Mouse (Mus musculus) midbrain, embryonic 16.5 days (tissue): ENCODE results near the gene Cdkn2c. TPM values are rescaled to one million over a fixed set of nuclear protein-coding genes. Genes with fewer than 3 reads are reported as not detected.
A peak's percentile ranks its signal among the peaks of the same experiment; 100 is the strongest.

Experiments
- ATAC-seq: fragments of 200-750 bp; cut with Nextera tagmentation; 2 replicates; pipeline ENCODE4 v1.8.0; 2017; ENCODE audit warnings: moderate TSS enrichment
- H3K27ac ChIP-seq: fragments of 300-500 bp; sonication (generic); 2 replicates; pipeline ENCODE4 v1.5.1; 2014; ENCODE audit warnings: mild to moderate bottlenecking, low read length, mixed read lengths
- H3K27me3 ChIP-seq: fragments of 300-500 bp; sonication (generic); 2 replicates; pipeline ENCODE4 v1.6.1; 2014; ENCODE audit warnings: low read depth, low read length, mixed read lengths; ENCODE audit not compliant: control insufficient read depth, insufficient read depth
- H3K36me3 ChIP-seq: fragments of 300-500 bp; sonication (generic); 2 replicates; pipeline ENCODE4 v1.6.1; 2014; ENCODE audit warnings: mild to moderate bottlenecking, low read length, moderate library complexity, mixed read lengths; ENCODE audit not compliant: control insufficient read depth, insufficient read depth
- H3K4me1 ChIP-seq: fragments of 300-500 bp; sonication (generic); 2 replicates; pipeline ENCODE4 v1.6.1; 2014; ENCODE audit warnings: mild to moderate bottlenecking, low read length, mixed read lengths; ENCODE audit not compliant: control insufficient read depth, insufficient read depth
- H3K4me2 ChIP-seq: fragments of 300-500 bp; sonication (generic); 2 replicates; pipeline ENCODE4 v1.6.1; 2014; ENCODE audit warnings: mild to moderate bottlenecking, low read length, mixed read lengths
- H3K4me3 ChIP-seq: fragments of 300-500 bp; sonication (generic); 2 replicates; pipeline ENCODE4 v1.5.1; 2014; ENCODE audit warnings: low read depth, mild to moderate bottlenecking, low read length, moderate library complexity, mixed read lengths
- H3K9ac ChIP-seq: fragments of 300-500 bp; sonication (generic); 2 replicates; pipeline ENCODE4 v1.6.1; 2014; ENCODE audit warnings: low read depth, low read length, mixed read lengths
- H3K9me3 ChIP-seq: fragments of 300-500 bp; sonication (generic); replicated peaks from 2 replicates; pipeline ENCODE4 v1.6.1; 2014; ENCODE audit warnings: mild to moderate bottlenecking, low read length, mixed read lengths; ENCODE audit not compliant: control insufficient read depth, poor library complexity, severe bottlenecking
- WGBS: fragments of 180-500 bp; shearing (Covaris S2); extraction: QIAGEN DNeasy Blood & Tissue Kit; methylation state at CpG from one replicate; pipeline ENCODE4 v1.1.7; 2014; 5-methylcytosine and 5-hydroxymethylcytosine counted together
- polyA plus RNA-seq: library from polyadenylated mRNA; unstranded; fragments of >200 nt; fragmentation: Nextera tagmentation; extraction: Ambion mirVana; gene quantifications from 2 replicates; pipeline ENCODE4 v1.2.1, GENCODE M21; 2015

The Cdkn2c gene
- polyA plus RNA-seq, 1 experiment from 2014 or later, result 2.0 TPM

GRCm38 (mm10) chr4:109660568-109660967 lies 6.4 kb downstream of the Cdkn2c start:
- Histone ChIP-seq H3K4me2 (no peak overlapping the region), H3K27ac (no peak overlapping the region), H3K4me1 (peaks cover 9% of the 10 kb centered on the region), H3K4me3 (no peak overlapping the region), H3K36me3 (no peaks in the 10 kb centered on the region), H3K9ac (no peak overlapping the region), H3K9me3 (no peaks in the 10 kb centered on the region), H3K27me3 (peaks cover 28% of the 10 kb centered on the region)
- ATAC-seq, result no peak
- 35% methylated on average over 3 of the region's 3 CpGs for WGBS

- Histone ChIP-seq H3K27me3 (peaks cover 35% of the 10 kb centered on the region), H3K4me2 (no peak overlapping the region), H3K9me3 (no peaks in the 10 kb centered on the region), H3K27ac (no peak overlapping the region), H3K9ac (no peak overlapping the region), H3K4me1 (peaks cover 5% of the 10 kb centered on the region), H3K4me3 (no peak overlapping the region), H3K36me3 (no peaks in the 10 kb centered on the region)
- WGBS, result 32% methylated on average over 2 of the region's 2 CpGs
- no peak for ATAC-seq
These were observed 7.4 kb downstream of the Cdkn2c start for GRCm38 (mm10) chr4:109659571-109659970.

- Histone ChIP-seq H3K4me3 (no peak overlapping the region), H3K4me2 (no peak overlapping the region), H3K9ac (no peak overlapping the region), H3K27ac (no peak overlapping the region), H3K9me3 (no peaks in the 10 kb centered on the region), H3K27me3 (peaks cover 30% of the 10 kb centered on the region), H3K4me1 (peaks cover 5% of the 10 kb centered on the region), H3K36me3 (no peaks in the 10 kb centered on the region)
- 9% methylated on average over 8 of the region's 8 CpGs for WGBS
- ATAC-seq, result no peak
These were observed 8.2 kb downstream of the Cdkn2c start for GRCm38 (mm10) chr4:109658826-109659225.

GRCm38 (mm10) chr4:109657851-109658500 lies 9.0 kb downstream of the Cdkn2c start:
- Histone ChIP-seq H3K9me3 (no peaks in the 10 kb centered on the region), H3K4me1 (peaks cover 5% of the 10 kb centered on the region), H3K27ac (no peak overlapping the region), H3K27me3 (peaks cover 31% of the 10 kb centered on the region), H3K9ac (no peak overlapping the region), H3K4me3 (peak overlapping the region; percentile 28; the same call in 1 of the 2 replicates), H3K36me3 (no peaks in the 10 kb centered on the region), H3K4me2 (peak overlapping the region; percentile 54)
- 3% methylated on average over 20 of the region's 20 CpGs for WGBS
- ATAC-seq, result no peak

- ATAC-seq, result peak; percentile 70; the same call in 1 of the 2 replicates
- WGBS, result under 1% methylated on average over 49 of the region's 53 CpGs
- no peak overlapping the region for H3K27ac ChIP-seq
- H3K27me3 ChIP-seq, result peaks cover 28% of the 10 kb centered on the region
- peak overlapping the region; percentile 54 for H3K4me2 ChIP-seq
- H3K4me3 ChIP-seq, result peak overlapping the region; percentile 28
- H3K9me3 ChIP-seq, result no peaks in the 10 kb centered on the region
- H3K36me3 ChIP-seq, result no peaks in the 10 kb centered on the region
- H3K9ac ChIP-seq, result no peak overlapping the region
- peaks cover 5% of the 10 kb centered on the region for H3K4me1 ChIP-seq
These were observed 9.8 kb downstream of the Cdkn2c start for GRCm38 (mm10) chr4:109657021-109657850.

DNA sequence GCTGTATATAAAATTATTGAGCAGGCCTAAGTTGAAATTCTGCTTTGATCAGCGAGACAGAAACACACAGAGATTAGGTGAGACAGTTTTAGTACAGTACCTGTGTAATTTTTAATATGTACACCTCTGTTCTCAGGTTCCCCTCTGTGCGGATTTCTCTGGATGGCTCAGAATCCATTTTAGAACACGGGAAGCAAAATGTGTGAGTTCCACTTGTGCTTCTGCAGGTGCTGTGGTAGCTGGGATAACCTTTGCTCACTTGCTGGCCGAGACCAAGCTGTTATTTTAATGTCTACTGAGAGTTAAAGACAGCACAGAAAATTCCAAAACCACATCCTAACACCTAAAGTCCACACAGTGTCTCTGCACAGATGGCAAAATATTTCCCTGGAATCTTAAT lies 10.7 kb downstream of the Cdkn2c start:
- peaks cover 23% of the 10 kb centered on the region for H3K27me3 ChIP-seq
- no peak overlapping the region for H3K4me2 ChIP-seq
- H3K4me3 ChIP-seq, result no peak overlapping the region
- no peak for ATAC-seq
- H3K9me3 ChIP-seq, result no peaks in the 10 kb centered on the region
- H3K9ac ChIP-seq, result no peak overlapping the region
- H3K4me1 ChIP-seq, result peaks cover 5% of the 10 kb centered on the region
- H3K36me3 ChIP-seq, result no peaks in the 10 kb centered on the region
- WGBS, result 13% methylated on average over 4 of the region's 4 CpGs
- H3K27ac ChIP-seq, result no peak overlapping the region

GRCm38 (mm10) chr4:109655738-109656137 lies 11.3 kb downstream of the Cdkn2c start:
- H3K27me3 ChIP-seq, result peaks cover 19% of the 10 kb centered on the region
- no peak for ATAC-seq
- no peaks in the 10 kb centered on the region for H3K36me3 ChIP-seq
- no peaks in the 10 kb centered on the region for H3K9me3 ChIP-seq
- WGBS, result 47% methylated on average over 2 of the region's 2 CpGs
- peaks cover 5% of the 10 kb centered on the region for H3K4me1 ChIP-seq
- H3K4me2 ChIP-seq, result no peak overlapping the region
- no peak overlapping the region for H3K27ac ChIP-seq
- no peak overlapping the region for H3K4me3 ChIP-seq
- H3K9ac ChIP-seq, result no peak overlapping the region

- Histone ChIP-seq H3K9ac (no peak overlapping the region), H3K27ac (no peak overlapping the region), H3K36me3 (no peaks in the 10 kb centered on the region), H3K9me3 (no peaks in the 10 kb centered on the region), H3K27me3 (peaks cover 12% of the 10 kb centered on the region), H3K4me1 (peaks cover 5% of the 10 kb centered on the region), H3K4me2 (no peak overlapping the region), H3K4me3 (no peak overlapping the region)
- no peak for ATAC-seq
- 55% methylated on average over 2 of the region's 2 CpGs for WGBS
These were observed 12.3 kb downstream of the Cdkn2c start for GRCm38 (mm10) chr4:109654701-109655100.

DNA sequence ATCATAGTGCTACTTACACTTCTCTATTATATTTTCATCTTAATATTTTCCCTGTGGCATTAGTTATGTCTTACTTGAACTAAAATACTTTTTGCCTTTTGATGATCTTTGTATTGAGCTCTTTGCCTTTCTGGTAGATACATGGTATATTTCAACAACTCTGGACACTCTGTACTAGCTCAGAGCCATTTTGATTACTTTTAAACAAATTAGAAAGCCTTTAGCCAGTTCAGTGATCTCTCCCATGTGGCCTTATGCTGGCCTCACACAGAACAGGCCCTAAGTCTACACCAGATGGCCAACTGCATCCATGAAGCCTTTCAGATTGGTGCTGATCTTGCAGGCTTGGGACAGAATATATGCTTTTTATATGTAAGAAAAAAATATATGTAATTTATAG lies 13.7 kb downstream of the Cdkn2c start:
- peaks cover 5% of the 10 kb centered on the region for H3K4me1 ChIP-seq
- no peak overlapping the region for H3K4me3 ChIP-seq
- H3K9me3 ChIP-seq, result no peaks in the 10 kb centered on the region
- H3K4me2 ChIP-seq, result no peak overlapping the region
- H3K9ac ChIP-seq, result no peak overlapping the region
- ATAC-seq, result no peak
- no peak overlapping the region for H3K27ac ChIP-seq
- peaks cover 9% of the 10 kb centered on the region for H3K27me3 ChIP-seq
- H3K36me3 ChIP-seq, result no peaks in the 10 kb centered on the region
